Mouse (Mus musculus) testis, postnatal 10 days (tissue): Measurements from ENCODE around the gene Bcat1.
A peak's percentile ranks its signal among the peaks of the same experiment; 100 is the strongest.

Experiments
- DNase-seq: peaks from one replicate; pipeline ENCODE4 v3.0.0; 2021; ENCODE audit warnings: low spot score

The Bcat1 gene

DNA sequence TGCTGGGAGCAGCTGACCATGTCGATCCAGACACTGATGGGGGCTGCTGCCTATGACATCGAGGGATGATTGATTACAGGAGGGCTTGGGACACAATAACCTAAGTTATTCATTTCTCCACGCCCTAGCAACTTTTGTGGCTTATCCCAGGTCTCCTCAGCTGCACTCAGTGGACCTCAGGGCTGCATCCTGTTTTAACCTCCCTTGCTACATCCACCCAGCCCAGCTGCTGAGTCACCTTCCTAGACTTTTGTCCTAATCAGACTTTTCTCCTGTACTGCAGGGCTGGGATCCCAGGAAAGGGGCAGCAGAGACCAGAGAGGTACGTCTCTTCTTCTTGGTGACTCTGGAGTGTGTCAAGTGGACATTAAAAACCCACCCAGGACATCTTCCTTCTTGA lies 19.9 kb downstream of the Bcat1 start:
- DNase-seq: no peak

- no peak for DNase-seq
Observed at GRCm38 (mm10) chr6:145055277-145055858, 20.6 kb downstream of the Bcat1 start.

GRCm38 (mm10) chr6:145052669-145053068 lies 23.3 kb downstream of the Bcat1 start:
- no peak for DNase-seq

DNA sequence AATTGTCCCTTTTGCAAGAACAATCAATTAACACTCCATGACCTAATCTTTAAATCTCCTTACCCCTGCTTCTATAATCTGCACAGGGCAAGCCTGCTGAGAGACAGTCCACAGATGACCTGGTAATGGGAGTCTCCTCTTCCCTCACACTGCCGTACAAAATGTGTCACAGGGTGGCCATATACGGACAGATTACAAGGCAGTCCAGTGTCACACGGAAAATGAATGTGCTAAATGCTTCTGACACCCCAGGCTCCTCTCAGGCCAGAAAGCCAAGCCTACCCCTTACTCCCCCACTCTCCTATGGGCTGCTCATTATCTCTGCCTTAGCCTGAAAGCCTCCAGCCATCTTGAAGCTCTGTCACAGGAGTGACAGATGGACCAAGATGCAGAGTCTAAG lies 25.1 kb downstream of the Bcat1 start:
- no peak for DNase-seq

- DNase-seq: peak; percentile 46
Observed at GRCm38 (mm10) chr6:145048131-145048997, 27.6 kb downstream of the Bcat1 start.

DNA sequence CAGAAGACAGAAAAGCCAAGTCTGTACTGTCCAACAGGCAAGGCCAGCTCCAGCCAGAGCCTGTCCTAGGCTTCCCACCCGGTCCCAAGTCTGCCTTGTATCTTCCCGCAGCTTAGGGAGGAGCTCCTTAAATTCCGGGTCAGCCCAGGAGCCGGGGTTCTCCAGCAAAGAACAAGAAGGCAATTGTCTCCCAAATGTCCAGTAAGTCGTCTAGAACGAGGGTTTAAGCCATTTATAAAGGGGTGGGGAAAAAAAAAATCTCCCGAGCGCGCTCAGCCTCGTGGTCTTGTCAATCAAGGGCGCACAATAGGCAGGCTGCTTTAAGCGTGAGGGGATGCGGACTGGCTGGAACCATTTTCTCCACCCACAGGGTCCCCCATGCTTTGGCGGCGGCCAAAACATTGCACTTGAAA lies 28.5 kb downstream of the Bcat1 start:
- no peak for DNase-seq

DNA sequence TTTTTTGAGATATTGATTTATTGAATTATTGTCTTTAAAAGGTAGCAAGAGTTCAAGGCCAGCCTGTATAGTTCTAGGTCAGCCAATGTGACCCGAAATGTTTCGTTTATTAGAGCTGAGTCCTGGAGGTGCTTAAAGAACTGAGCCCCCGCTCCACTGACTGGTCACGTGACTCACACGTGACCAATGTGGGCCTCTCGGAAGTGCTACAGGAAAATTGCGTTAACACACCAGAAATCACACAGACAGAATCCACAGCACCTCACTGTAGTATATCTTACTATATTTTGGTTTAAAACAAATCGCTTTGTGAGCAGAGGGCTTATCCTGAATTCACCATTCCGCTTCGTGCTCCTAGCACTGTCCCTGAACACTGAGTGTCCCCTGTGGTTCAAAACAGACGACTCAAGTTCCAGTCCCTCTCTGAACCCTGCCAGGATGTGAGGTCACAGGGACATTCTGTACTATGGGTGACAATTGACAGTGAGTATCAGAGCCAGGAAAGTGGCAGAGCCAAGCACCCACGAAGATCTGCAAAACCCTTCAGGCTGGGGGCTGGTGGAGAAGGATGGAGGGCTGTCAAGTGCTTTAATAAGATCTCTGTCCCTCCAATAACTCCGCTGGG lies 29.6 kb downstream of the Bcat1 start:
- DNase-seq: no peak

GRCm38 (mm10) chr6:145044916-145045574 lies 30.9 kb downstream of the Bcat1 start:
- peak; percentile 28 for DNase-seq

- peak; percentile 22 for DNase-seq
Observed at GRCm38 (mm10) chr6:145040732-145041131, 35.3 kb downstream of the Bcat1 start.

DNA sequence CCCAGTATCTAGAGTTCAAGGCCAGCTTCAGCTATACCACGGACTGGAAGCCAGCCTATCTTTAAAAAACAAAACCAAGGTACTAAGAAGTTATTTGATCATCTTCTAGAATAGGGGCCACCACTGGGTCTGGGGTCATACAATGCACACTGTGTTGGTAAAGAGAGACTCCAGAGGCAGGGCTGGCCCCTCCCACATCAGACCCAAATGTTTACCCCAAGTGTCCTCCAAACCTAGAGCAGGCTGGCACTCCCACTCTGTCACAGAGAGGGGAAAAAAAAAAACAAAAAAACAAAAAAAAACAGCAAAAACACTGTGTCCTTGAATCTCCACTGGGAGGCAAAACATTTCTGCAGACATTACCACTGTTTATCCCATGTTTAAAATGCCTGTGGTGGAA lies 38.4 kb downstream of the Bcat1 start:
- no peak for DNase-seq

DNA sequence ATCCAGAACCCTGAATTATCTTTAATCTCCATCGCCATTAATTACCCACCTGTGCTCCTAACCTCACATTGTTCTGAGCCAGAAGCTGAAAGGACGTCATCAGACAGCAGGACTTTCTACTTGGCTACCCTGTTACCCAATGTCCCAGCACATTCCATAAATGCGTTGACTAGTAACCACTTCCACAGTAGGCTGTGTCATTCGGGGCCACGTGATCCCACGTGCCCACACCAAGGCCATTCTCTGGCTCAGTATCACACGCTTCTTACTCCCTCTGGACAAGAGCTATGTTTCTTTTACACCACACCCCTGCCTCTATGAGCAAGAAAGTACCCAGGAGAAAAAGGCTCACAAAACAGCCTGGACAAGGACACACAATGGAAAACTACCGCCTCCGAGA lies 40.6 kb downstream of the Bcat1 start:
- DNase-seq: no peak

- DNase-seq: no peak
Observed at GRCm38 (mm10) chr6:145030587-145030986, 45.4 kb downstream of the Bcat1 start.

- no peak for DNase-seq
Observed at GRCm38 (mm10) chr6:145023990-145024389, 52.0 kb downstream of the Bcat1 start.

GRCm38 (mm10) chr6:145022966-145023725 lies 52.8 kb downstream of the Bcat1 start:
- DNase-seq: peak; percentile 60

DNA sequence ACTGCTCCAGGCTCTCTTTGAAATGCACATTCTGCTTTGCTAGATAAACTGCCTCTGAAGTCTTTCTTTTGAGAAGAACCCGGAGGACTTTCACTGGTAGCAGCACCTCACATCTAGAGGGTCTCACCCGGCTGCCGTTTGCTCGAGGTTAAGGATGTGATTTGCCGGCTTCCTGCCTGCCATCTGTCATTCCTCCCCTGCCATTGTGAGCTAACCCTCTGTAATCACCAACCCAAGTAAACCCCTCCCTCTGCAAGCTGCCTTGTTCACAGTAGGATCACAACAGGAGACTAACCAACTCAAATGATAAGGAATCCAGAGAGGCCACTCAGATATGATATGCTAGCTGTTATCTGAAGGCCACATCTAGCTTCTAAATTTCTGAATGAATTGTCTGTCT lies 53.6 kb downstream of the Bcat1 start:
- DNase-seq: no peak

DNA sequence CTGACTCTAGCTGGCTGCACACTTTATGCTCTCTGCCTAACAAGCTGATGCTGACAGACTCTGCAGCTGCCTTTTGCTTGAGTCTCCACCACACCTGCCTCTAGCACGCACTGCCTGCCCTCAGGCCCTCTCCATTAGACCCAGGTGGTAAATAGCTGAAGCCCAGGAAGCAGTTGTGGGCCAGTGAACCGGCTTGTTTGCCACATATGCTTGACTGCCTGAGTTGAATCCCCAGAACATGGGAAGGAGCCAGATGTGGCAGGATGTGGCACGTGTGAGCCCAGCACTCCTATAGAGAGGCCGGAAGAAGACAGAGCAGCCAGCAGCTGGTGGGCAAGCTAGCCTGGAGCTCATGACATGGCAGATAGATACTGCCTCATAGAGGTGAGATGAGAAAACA lies 55.4 kb downstream of the Bcat1 start:
- no peak for DNase-seq

- no peak for DNase-seq
Observed at GRCm38 (mm10) chr6:145018295-145018694, 57.7 kb downstream of the Bcat1 start.

DNA sequence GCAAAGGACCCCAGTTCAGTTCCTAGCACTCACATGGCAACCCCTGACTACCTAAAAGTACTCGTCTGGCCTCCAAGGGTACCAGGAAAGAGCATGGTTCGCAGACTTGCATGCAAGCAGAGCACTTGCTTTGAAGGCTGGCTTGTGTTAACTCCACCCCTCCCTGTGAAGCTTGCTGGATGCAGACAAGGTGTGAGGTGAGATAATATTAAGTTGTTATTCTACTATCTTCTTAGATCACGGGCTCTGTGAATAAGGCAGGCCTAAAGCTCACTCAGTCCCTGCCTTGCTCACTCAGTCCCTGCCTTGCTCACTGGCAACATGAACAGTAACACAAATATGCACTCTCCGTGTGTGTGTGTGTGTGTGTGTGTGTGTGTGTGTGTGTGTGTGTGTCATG lies 58.5 kb downstream of the Bcat1 start:
- no peak for DNase-seq

DNA sequence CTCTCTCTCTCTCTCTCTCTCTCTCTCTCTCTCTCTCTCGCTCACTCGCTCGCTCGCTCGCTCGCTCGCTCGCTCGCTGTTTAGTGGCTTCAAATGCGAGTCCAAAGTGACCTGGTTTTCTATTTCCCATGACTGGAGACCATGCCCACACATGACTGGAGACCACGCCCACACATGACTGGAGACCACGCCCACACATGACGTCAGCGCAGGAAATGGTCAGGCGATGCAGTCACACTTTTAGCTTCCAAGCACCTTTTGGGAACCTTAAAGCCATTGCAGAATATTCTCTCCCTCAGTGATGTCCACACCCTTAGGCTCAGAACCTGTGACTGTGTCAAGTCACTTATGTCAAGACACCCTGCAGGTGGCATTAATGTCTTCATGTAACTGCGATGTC lies 59.3 kb downstream of the Bcat1 start:
- no peak for DNase-seq

GRCm38 (mm10) chr6:145014944-145015343 lies 61.0 kb downstream of the Bcat1 start:
- no peak for DNase-seq

- DNase-seq: no peak
Observed at GRCm38 (mm10) chr6:145012699-145013098, 63.3 kb downstream of the Bcat1 start.

DNA sequence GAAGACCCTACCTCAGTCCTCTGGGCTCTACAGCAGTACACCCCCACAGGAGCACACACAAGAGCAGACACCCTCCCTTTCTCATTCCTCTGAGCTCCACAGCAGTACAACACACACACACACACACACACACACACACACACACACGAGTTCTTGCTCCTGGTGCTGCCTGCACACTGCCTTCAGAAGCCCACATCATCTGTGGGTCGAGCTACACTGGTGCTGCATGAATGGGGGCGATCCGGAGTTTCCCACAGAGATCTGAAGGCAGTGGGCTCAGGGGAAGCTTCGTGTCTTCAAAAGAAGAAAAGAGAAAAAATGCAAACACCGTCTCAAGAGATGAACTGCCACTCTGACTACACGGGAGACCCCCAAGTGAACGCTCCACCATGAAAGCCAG lies 64.8 kb downstream of the Bcat1 start:
- no peak for DNase-seq
